Mouse (Mus musculus) neural tube, embryonic 14.5 days (tissue): ENCODE measurements around the gene Tacr2. TPM values are rescaled to one million over a fixed set of nuclear protein-coding genes. Genes with fewer than 3 reads are reported as not detected.

Experiments
- ATAC-seq: fragments of 200-750 bp; cut with Nextera tagmentation; 2 replicates; pipeline ENCODE4 v1.8.0; 2017; ENCODE audit warnings: low read depth, mild to moderate bottlenecking, moderate TSS enrichment, moderate library complexity
- H3K27ac ChIP-seq: fragments of 300-500 bp; sonication (generic); 2 replicates; pipeline ENCODE4 v1.5.1; 2014; ENCODE audit warnings: low read depth, mild to moderate bottlenecking, control low read depth, low read length, moderate library complexity, mixed read lengths
- H3K27me3 ChIP-seq: fragments of 300-500 bp; sonication (generic); 2 replicates; pipeline ENCODE4 v1.6.1; 2014; ENCODE audit warnings: low read length; ENCODE audit not compliant: control insufficient read depth, insufficient read depth
- H3K36me3 ChIP-seq: fragments of 300-500 bp; sonication (generic); 2 replicates; pipeline ENCODE4 v1.6.1; 2014; ENCODE audit warnings: low read length, mixed read lengths; ENCODE audit not compliant: control insufficient read depth, insufficient read depth
- H3K4me1 ChIP-seq: fragments of 300-500 bp; sonication (generic); 2 replicates; pipeline ENCODE4 v1.6.1; 2014; ENCODE audit warnings: low read length; ENCODE audit not compliant: control insufficient read depth, insufficient read depth
- H3K4me2 ChIP-seq: fragments of 300-500 bp; sonication (generic); 2 replicates; pipeline ENCODE4 v1.6.1; 2014; ENCODE audit warnings: mild to moderate bottlenecking, low read depth, low read length, control low read depth
- H3K4me3 ChIP-seq: fragments of 300-500 bp; sonication (generic); 2 replicates; pipeline ENCODE4 v1.5.1; 2014; ENCODE audit warnings: low read depth, low read length, control low read depth, mixed read lengths
- H3K9ac ChIP-seq: fragments of 300-500 bp; sonication (generic); replicated peaks from 2 replicates; pipeline ENCODE4 v1.6.1; 2014; ENCODE audit warnings: low read depth, mild to moderate bottlenecking, control low read depth, low read length, mixed read lengths
- H3K9me3 ChIP-seq: fragments of 300-500 bp; sonication (generic); 2 replicates; pipeline ENCODE4 v1.6.1; 2016; ENCODE audit warnings: low read length; ENCODE audit not compliant: control insufficient read depth
- WGBS: fragments of 180-500 bp; shearing (Covaris S2); extraction: QIAGEN DNeasy Blood & Tissue Kit; methylation state at CpG from one replicate; pipeline ENCODE4 v1.1.7; 2014; 5-methylcytosine and 5-hydroxymethylcytosine counted together
- polyA plus RNA-seq: library from polyadenylated mRNA; unstranded; fragments of >200 nt; fragmentation: Nextera tagmentation; extraction: Ambion mirVana; gene quantifications from 2 replicates; pipeline ENCODE4 v1.2.1, GENCODE M21; 2014

Tacr2 gene
- polyA plus RNA-seq, 1 experiment from 2014 or later = 0.46 TPM

GRCm38 (mm10) chr10:62231811-62232210, 20.4 kb upstream of the Tacr2 start:
- Histone ChIP-seq H3K36me3 (no peaks in the 10 kb centered on the region), H3K4me3 (no peak overlapping the region)
- WGBS = 81% methylated on average over 3 of the region's 3 CpGs

GRCm38 (mm10) chr10:62236165-62236564, 16.1 kb upstream of the Tacr2 start:
- H3K27me3 ChIP-seq = no peaks in the 10 kb centered on the region
- ATAC-seq = no peak
- 88% methylated on average over 6 of the region's 6 CpGs for WGBS

More at GRCm38 (mm10) chr10:62231811-62232210, 20.4 kb upstream of the Tacr2 start:
- Histone ChIP-seq H3K27me3 (no peaks in the 10 kb centered on the region), H3K27ac (no peak overlapping the region), H3K9ac (no peak overlapping the region), H3K9me3 (no peaks in the 10 kb centered on the region), H3K4me2 (no peak overlapping the region), H3K4me1 (peaks cover 5% of the 10 kb centered on the region; the same call in 1 of the 2 replicates)
- ATAC-seq = no peak

GRCm38 (mm10) chr10:62237205-62237604, 15.0 kb upstream of the Tacr2 start:
- Histone ChIP-seq H3K4me1 (no peaks in the 10 kb centered on the region), H3K4me3 (no peak overlapping the region), H3K9ac (no peak overlapping the region), H3K27me3 (no peaks in the 10 kb centered on the region), H3K36me3 (no peaks in the 10 kb centered on the region), H3K9me3 (no peaks in the 10 kb centered on the region), H3K4me2 (no peak overlapping the region), H3K27ac (no peak overlapping the region)
- ATAC-seq = no peak
- 85% methylated on average over 9 of the region's 10 CpGs for WGBS

More at GRCm38 (mm10) chr10:62236165-62236564, 16.1 kb upstream of the Tacr2 start:
- no peaks in the 10 kb centered on the region for H3K36me3 ChIP-seq
- H3K9me3 ChIP-seq = no peaks in the 10 kb centered on the region
- H3K4me1 ChIP-seq = no peaks in the 10 kb centered on the region
- H3K4me2 ChIP-seq = no peak overlapping the region
- H3K27ac ChIP-seq = no peak overlapping the region
- no peak overlapping the region for H3K4me3 ChIP-seq
- H3K9ac ChIP-seq = no peak overlapping the region

GRCm38 (mm10) chr10:62238688-62239087, 13.6 kb upstream of the Tacr2 start:
- Histone ChIP-seq H3K4me1 (no peaks in the 10 kb centered on the region), H3K9ac (no peak overlapping the region), H3K36me3 (no peaks in the 10 kb centered on the region), H3K4me3 (no peak overlapping the region), H3K27ac (no peak overlapping the region), H3K9me3 (no peaks in the 10 kb centered on the region), H3K4me2 (no peak overlapping the region), H3K27me3 (no peaks in the 10 kb centered on the region)
- 95% methylated on average over 3 of the region's 3 CpGs for WGBS
- ATAC-seq = no peak

- Histone ChIP-seq H3K27ac (no peak overlapping the region), H3K9ac (no peak overlapping the region), H3K4me3 (no peak overlapping the region), H3K27me3 (no peaks in the 10 kb centered on the region), H3K4me1 (no peaks in the 10 kb centered on the region), H3K4me2 (no peak overlapping the region), H3K9me3 (no peaks in the 10 kb centered on the region), H3K36me3 (no peaks in the 10 kb centered on the region)
- no peak for ATAC-seq
- WGBS = 60% methylated on average over 6 of the region's 6 CpGs
Measured at GRCm38 (mm10) chr10:62239270-62239669, 13.0 kb upstream of the Tacr2 start.

GRCm38 (mm10) chr10:62242358-62242757, 9.9 kb upstream of the Tacr2 start:
- Histone ChIP-seq H3K36me3 (no peaks in the 10 kb centered on the region), H3K27me3 (no peaks in the 10 kb centered on the region), H3K4me1 (no peaks in the 10 kb centered on the region), H3K4me2 (no peak overlapping the region), H3K9ac (no peak overlapping the region), H3K9me3 (no peaks in the 10 kb centered on the region), H3K4me3 (no peak overlapping the region), H3K27ac (no peak overlapping the region)
- no peak for ATAC-seq
- 89% methylated on average over 10 of the region's 10 CpGs for WGBS

- 53% methylated on average over 13 of the region's 13 CpGs for WGBS
- Histone ChIP-seq H3K36me3 (no peaks in the 10 kb centered on the region), H3K9me3 (no peaks in the 10 kb centered on the region), H3K9ac (no peak overlapping the region), H3K4me1 (no peaks in the 10 kb centered on the region), H3K4me3 (no peak overlapping the region), H3K27me3 (no peaks in the 10 kb centered on the region), H3K4me2 (no peak overlapping the region), H3K27ac (no peak overlapping the region)
- ATAC-seq = no peak
Measured at GRCm38 (mm10) chr10:62242896-62243295, 9.3 kb upstream of the Tacr2 start.

- no peak for ATAC-seq
- Histone ChIP-seq H3K36me3 (no peaks in the 10 kb centered on the region), H3K27me3 (no peaks in the 10 kb centered on the region), H3K27ac (no peak overlapping the region), H3K9ac (no peak overlapping the region), H3K4me1 (no peaks in the 10 kb centered on the region), H3K4me2 (no peak overlapping the region), H3K4me3 (no peak overlapping the region), H3K9me3 (no peaks in the 10 kb centered on the region)
- 92% methylated on average over 9 of the region's 9 CpGs for WGBS
Measured at GRCm38 (mm10) chr10:62244067-62244466, 8.2 kb upstream of the Tacr2 start.

GRCm38 (mm10) chr10:62247156-62247555, 5.1 kb upstream of the Tacr2 start:
- H3K4me3 ChIP-seq = no peak overlapping the region
- no peak for ATAC-seq
- no peaks in the 10 kb centered on the region for H3K4me1 ChIP-seq
- WGBS = 71% methylated on average over 3 of the region's 3 CpGs
- H3K36me3 ChIP-seq = no peaks in the 10 kb centered on the region
- H3K9me3 ChIP-seq = no peaks in the 10 kb centered on the region
- H3K27ac ChIP-seq = no peak overlapping the region
- no peaks in the 10 kb centered on the region for H3K27me3 ChIP-seq
- H3K9ac ChIP-seq = no peak overlapping the region
- no peak overlapping the region for H3K4me2 ChIP-seq

- no peak for ATAC-seq
- no peak overlapping the region for H3K4me3 ChIP-seq
- H3K9me3 ChIP-seq = no peaks in the 10 kb centered on the region
- H3K27ac ChIP-seq = no peak overlapping the region
- H3K36me3 ChIP-seq = no peaks in the 10 kb centered on the region
- H3K9ac ChIP-seq = no peak overlapping the region
- no peaks in the 10 kb centered on the region for H3K4me1 ChIP-seq
- H3K27me3 ChIP-seq = no peaks in the 10 kb centered on the region
- 75% methylated on average over 8 of the region's 8 CpGs for WGBS
- no peak overlapping the region for H3K4me2 ChIP-seq
Measured at GRCm38 (mm10) chr10:62247815-62248214, 4.4 kb upstream of the Tacr2 start.
